Mouse (Mus musculus) testis, adult 2 months (tissue): ENCODE results near the gene Lmntd1.

ENCODE experiments used
- CTCF ChIP-seq: fragments of 200-500 bp; IDR thresholded peaks from 2 replicates; pipeline ENCODE4 v1.5.1; 2012; ENCODE audit warnings: low read depth, mild to moderate bottlenecking, inconsistent platforms, low read length, moderate library complexity; ENCODE audit not compliant: control insufficient read depth, insufficient read depth, insufficient replicate concordance
- POLR2A ChIP-seq: fragments of 200-500 bp; IDR thresholded peaks from 2 replicates; pipeline ENCODE4 v1.6.1; 2012; ENCODE audit warnings: low read depth, mild to moderate bottlenecking, inconsistent platforms, low read length, moderate library complexity; ENCODE audit not compliant: control insufficient read depth

DNA sequence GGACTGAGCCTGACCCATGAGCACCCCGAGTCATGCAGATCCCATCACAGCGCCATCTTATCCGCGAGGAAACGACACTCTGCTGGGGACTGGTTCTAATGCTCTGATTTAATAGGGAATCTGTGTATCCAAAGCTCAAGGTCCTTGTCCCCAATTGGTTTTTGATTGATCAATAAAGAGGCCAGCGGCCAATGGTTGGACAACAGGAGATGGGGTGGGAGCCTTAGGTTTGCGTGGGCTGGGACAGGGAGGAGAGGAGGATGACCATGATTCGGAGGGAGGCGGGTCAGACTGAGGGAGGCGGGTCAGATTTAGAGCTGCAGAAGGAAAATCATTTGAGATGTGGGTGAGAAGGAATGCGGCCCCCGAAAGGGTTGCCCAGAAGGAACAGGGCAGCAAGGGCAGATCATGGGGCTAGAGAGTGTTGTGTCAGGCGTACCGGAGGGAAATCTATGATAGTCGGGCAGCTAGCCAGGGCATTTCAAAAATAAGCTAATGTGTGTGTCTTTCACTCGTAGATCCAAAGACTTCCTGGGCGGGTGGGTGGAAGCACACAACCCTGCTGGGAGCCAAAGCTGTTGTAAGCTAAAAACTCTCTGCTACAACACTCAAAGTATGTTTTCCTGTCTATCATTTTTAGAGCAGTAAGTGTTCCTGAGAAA, 131.3 kb downstream of the Lmntd1 start:
- TF ChIP-seq POLR2A (no peak), CTCF (no peak)
